Mouse (Mus musculus) c-Kit-positive CD71-positive TER-119-positive erythroid progenitor cells, embryonic 14.5 days (primary cell): ENCODE data around the gene Foxn1.

Source experiments
- DNase-seq: peaks from one replicate; pipeline ENCODE4 v3.0.0-alpha.2; 2013; ENCODE audit warnings: low spot score

The Foxn1 gene

GRCm38 (mm10) chr11:78386508-78387043 is at the start of gene Foxn1:
Gene Foxn1 (minus strand): TSS chr11:78386558.
- DNase-seq: no peak

GRCm38 (mm10) chr11:78435776-78436349 is 49.5 kb upstream of the Foxn1 start:
- DNase-seq: peak; percentile 41

GRCm38 (mm10) chr11:78434052-78434451 is 47.7 kb upstream of the Foxn1 start:
- no peak for DNase-seq

- DNase-seq: no peak
Measured at GRCm38 (mm10) chr11:78431176-78431575, 44.8 kb upstream of the Foxn1 start.

GRCm38 (mm10) chr11:78430195-78430878 is 44.0 kb upstream of the Foxn1 start:
- no peak for DNase-seq

GRCm38 (mm10) chr11:78428309-78428708 is 42.0 kb upstream of the Foxn1 start:
- no peak for DNase-seq

GRCm38 (mm10) chr11:78427655-78428054 is 41.3 kb upstream of the Foxn1 start:
- no peak for DNase-seq

- DNase-seq: no peak
Measured at GRCm38 (mm10) chr11:78425572-78425971, 39.2 kb upstream of the Foxn1 start.

GRCm38 (mm10) chr11:78424352-78424751 is 38.0 kb upstream of the Foxn1 start:
- no peak for DNase-seq

- DNase-seq: no peak
Measured at GRCm38 (mm10) chr11:78422055-78422819, 35.9 kb upstream of the Foxn1 start, which contains the start of gene Slc13a2. Gene Slc13a2 (minus strand): TSS chr11:78422217.

GRCm38 (mm10) chr11:78421201-78422009 is 35.0 kb upstream of the Foxn1 start:
- DNase-seq: no peak

- no peak for DNase-seq
Measured at GRCm38 (mm10) chr11:78420263-78420889, 34.0 kb upstream of the Foxn1 start.

- no peak for DNase-seq
Measured at GRCm38 (mm10) chr11:78416854-78417253, 30.5 kb upstream of the Foxn1 start.

GRCm38 (mm10) chr11:78412861-78413260 is 26.5 kb upstream of the Foxn1 start:
- DNase-seq: no peak

- no peak for DNase-seq
Measured at GRCm38 (mm10) chr11:78412324-78412850, 26.0 kb upstream of the Foxn1 start.

- no peak for DNase-seq
Measured at GRCm38 (mm10) chr11:78411606-78412323, 25.4 kb upstream of the Foxn1 start.

GRCm38 (mm10) chr11:78408256-78409240 is 22.2 kb upstream of the Foxn1 start:
- DNase-seq: no peak

- DNase-seq: no peak
Measured at GRCm38 (mm10) chr11:78402062-78402461, 15.7 kb upstream of the Foxn1 start.

- DNase-seq: no peak
Measured at GRCm38 (mm10) chr11:78401469-78401868, 15.1 kb upstream of the Foxn1 start.
